Mouse (Mus musculus) lung, embryonic 14.5 days (tissue): ENCODE results near the gene Kantr. TPM values are rescaled to one million over a fixed set of nuclear protein-coding genes. Genes with fewer than 3 reads are reported as not detected.

Experiments used
- ATAC-seq: fragments of 200-750 bp; cut with Nextera tagmentation; 2 replicates; pipeline ENCODE4 v1.8.0; 2017; ENCODE audit warnings: mild to moderate bottlenecking, moderate TSS enrichment, moderate library complexity; ENCODE audit not compliant: insufficient read depth
- DNase-seq: peaks from one replicate; pipeline ENCODE4 v3.0.0-alpha.2; 2015
- H3K27ac ChIP-seq: fragments of 300-500 bp; sonication (generic); 2 replicates; pipeline ENCODE4 v1.5.1; 2014; ENCODE audit warnings: low read depth, mild to moderate bottlenecking, moderate library complexity
- H3K27me3 ChIP-seq: fragments of 300-500 bp; sonication (generic); 2 replicates; pipeline ENCODE4 v1.6.1; 2014; ENCODE audit warnings: low read length, control low read depth; ENCODE audit not compliant: insufficient read depth
- H3K36me3 ChIP-seq: fragments of 300-500 bp; sonication (generic); 2 replicates; pipeline ENCODE4 v1.6.1; 2014; ENCODE audit warnings: control low read depth; ENCODE audit not compliant: insufficient read depth
- H3K4me1 ChIP-seq: fragments of 300-500 bp; sonication (generic); 2 replicates; pipeline ENCODE4 v1.6.1; 2014; ENCODE audit warnings: antibody characterized with exemption, control low read depth; ENCODE audit not compliant: insufficient read depth
- H3K4me2 ChIP-seq: fragments of 300-500 bp; sonication (generic); 2 replicates; pipeline ENCODE4 v1.6.1; 2014; ENCODE audit warnings: mild to moderate bottlenecking
- H3K4me3 ChIP-seq: fragments of 300-500 bp; sonication (generic); 2 replicates; pipeline ENCODE4 v1.5.1; 2014; ENCODE audit warnings: low read depth, low read length
- H3K9ac ChIP-seq: fragments of 300-500 bp; sonication (generic); 2 replicates; pipeline ENCODE4 v1.6.1; 2014
- H3K9me3 ChIP-seq: fragments of 300-500 bp; sonication (generic); 2 replicates; pipeline ENCODE4 v1.6.1; 2016; ENCODE audit warnings: low read depth, low read length, control low read depth
- CTCF ChIP-seq: IDR thresholded peaks from 2 replicates; pipeline ENCODE4 v1.5.1; 2016; ENCODE audit warnings: antibody characterized with exemption, low read depth
- WGBS: fragments of 180-500 bp; shearing (Covaris S2); extraction: QIAGEN DNeasy Blood & Tissue Kit; methylation state at CpG from one replicate; pipeline ENCODE4 v1.1.7; 2014; 5-methylcytosine and 5-hydroxymethylcytosine counted together
- polyA plus RNA-seq: library from polyadenylated mRNA; unstranded; fragments of >200 nt; fragmentation: Nextera tagmentation; extraction: Ambion mirVana; gene quantifications from 2 replicates; pipeline ENCODE4 v1.2.1, GENCODE M21; 2014

Kantr gene
- polyA plus RNA-seq, 1 experiment from 2014 or later, result 14.8 TPM

DNA sequence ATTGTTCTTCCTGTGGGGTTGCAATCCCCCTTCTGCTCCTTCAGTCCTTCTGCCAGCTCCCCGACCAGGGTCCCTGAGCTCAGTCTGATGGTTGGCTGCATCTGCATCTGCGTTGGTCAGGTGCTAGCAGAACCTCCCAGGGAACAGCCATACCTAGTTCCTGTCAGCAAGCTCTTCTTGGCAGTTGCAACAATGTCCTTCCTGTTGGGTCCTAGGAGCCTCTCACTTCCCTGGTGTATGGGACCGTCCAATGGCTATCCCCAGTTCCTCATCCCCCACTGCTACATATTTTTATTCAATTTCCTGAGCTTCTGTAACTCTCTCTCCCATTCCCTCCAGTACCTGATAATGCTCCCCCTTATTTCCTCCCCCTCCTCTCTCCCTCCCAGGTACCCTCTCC lies 42.5 kb downstream of the Kantr start:
- DNase-seq, result no peak
- Histone ChIP-seq H3K4me3 (no peak overlapping the region), H3K27ac (no peak overlapping the region), H3K9ac (no peak overlapping the region), H3K4me1 (no peaks in the 10 kb centered on the region), H3K36me3 (no peaks in the 10 kb centered on the region), H3K27me3 (no peaks in the 10 kb centered on the region), H3K9me3 (no peaks in the 10 kb centered on the region), H3K4me2 (no peak overlapping the region)
- 66% methylated on average over 3 of the region's 3 CpGs for WGBS
- no peak for TF ChIP-seq CTCF
- no peak for ATAC-seq

GRCm38 (mm10) chrX:152279384-152279783 lies 47.9 kb downstream of the Kantr start:
- no peaks in the 10 kb centered on the region for H3K4me1 ChIP-seq
- H3K9me3 ChIP-seq, result no peaks in the 10 kb centered on the region
- H3K4me2 ChIP-seq, result no peak overlapping the region
- no peak for TF ChIP-seq CTCF
- no peak for DNase-seq
- H3K36me3 ChIP-seq, result peaks cover 16% of the 10 kb centered on the region
- H3K4me3 ChIP-seq, result no peak overlapping the region
- 84% methylated on average over 5 of the region's 6 CpGs for WGBS
- ATAC-seq, result no peak
- no peak overlapping the region for H3K9ac ChIP-seq
- H3K27me3 ChIP-seq, result no peaks in the 10 kb centered on the region
- H3K27ac ChIP-seq, result no peak overlapping the region

- DNase-seq, result no peak
- no peak overlapping the region for H3K9ac ChIP-seq
- ATAC-seq, result no peak
- no peaks in the 10 kb centered on the region for H3K9me3 ChIP-seq
- H3K4me3 ChIP-seq, result no peak overlapping the region
- no peak overlapping the region for H3K27ac ChIP-seq
- no peaks in the 10 kb centered on the region for H3K27me3 ChIP-seq
- peaks cover 96% of the 10 kb centered on the region for H3K36me3 ChIP-seq
- H3K4me2 ChIP-seq, result no peak overlapping the region
- TF ChIP-seq CTCF, result no peak
- H3K4me1 ChIP-seq, result no peaks in the 10 kb centered on the region
- WGBS, result 97% methylated on average over 11 of the region's 11 CpGs
These were observed 56.1 kb downstream of the Kantr start for GRCm38 (mm10) chrX:152271189-152271588.

Other genes with a start within 250 kb of the Kantr start
- 3.8 and 4.2 TPM in 2 replicates for gene Iqsec2, start 183.2 kb downstream of the Kantr start, polyA plus RNA-seq
- 34.0 and 50.5 TPM in 2 replicates for gene Kdm5c, start 94.5 kb downstream of the Kantr start, polyA plus RNA-seq
- gene Tspyl2, start 14.9 kb upstream of the Kantr start, polyA plus RNA-seq, result 23.1 and 26.0 TPM in 2 replicates
- gene Gpr173, start 41.2 kb upstream of the Kantr start, polyA plus RNA-seq, result 4.5 and 5.4 TPM in 2 replicates
- gene Cldn34a, start 235.8 kb upstream of the Kantr start, polyA plus RNA-seq, result not detected in 2 replicates